Mouse (Mus musculus) MEL (cell line): ENCODE results near the gene Cables2. TPM values are rescaled to one million over a fixed set of nuclear protein-coding genes. Genes with fewer than 3 reads are reported as not detected.

ENCODE experiments used
- DNase-seq: peaks from one replicate; pipeline ENCODE4 v3.0.0; 2011; ENCODE audit warnings: low read depth, low spot score
- H3K27ac ChIP-seq: 2 replicates; pipeline ENCODE4 v1.5.1; 2012; ENCODE audit warnings: low read depth, mild to moderate bottlenecking, control low read depth, low read length, moderate library complexity; ENCODE audit not compliant: control insufficient read depth
- H3K27me3 ChIP-seq, 2 experiments: fragments of 150-350 bp in 1 of 2; sonication (generic) in 1 of 2; 2 replicates each; pipeline ENCODE4 v1.6.1; 2012; ENCODE audit warnings: low read length in 2 of 2, mild to moderate bottlenecking in 2 of 2, improper control_type of control experiment in 1 of 2, moderate library complexity in 1 of 2; ENCODE audit not compliant: insufficient read depth in 2 of 2, control insufficient read depth in 1 of 2
- H3K36me3 ChIP-seq, 2 experiments: 2 replicates each; pipeline ENCODE4 v1.6.1; 2012 to 2014; ENCODE audit warnings: low read length in 2 of 2, improper control_type of control experiment in 1 of 2, inconsistent platforms in 1 of 2, mild to moderate bottlenecking in 1 of 2; ENCODE audit not compliant: insufficient read depth in 2 of 2, control insufficient read depth in 1 of 2
- H3K4me1 ChIP-seq, 2 experiments: fragments of 150-350 bp in 1 of 2; sonication (generic) in 1 of 2; 2 replicates each; pipeline ENCODE4 v1.6.1; 2012; ENCODE audit warnings: low read length in 2 of 2, improper control_type of control experiment in 1 of 2, mild to moderate bottlenecking in 1 of 2; ENCODE audit not compliant: insufficient read depth in 2 of 2, control insufficient read depth in 1 of 2
- H3K4me3 ChIP-seq, 2 experiments: fragments of 150-350 bp in 1 of 2; sonication (generic) in 1 of 2; 2 replicates each; pipeline ENCODE4 v1.5.1; 2012; ENCODE audit warnings: low read depth in 2 of 2, low read length in 2 of 2, mild to moderate bottlenecking in 2 of 2, moderate library complexity in 2 of 2, control low read depth in 1 of 2, improper control_type of control experiment in 1 of 2; ENCODE audit not compliant: control insufficient read depth in 1 of 2, insufficient read depth in 1 of 2
- H3K79me2 ChIP-seq: 2 replicates; pipeline ENCODE4 v1.6.1; 2012; ENCODE audit warnings: mild to moderate bottlenecking, low read length, moderate library complexity; ENCODE audit not compliant: control insufficient read depth, poor library complexity, insufficient read depth
- H3K9ac ChIP-seq: 2 replicates; pipeline ENCODE4 v1.6.1; 2012; ENCODE audit warnings: low read depth, mild to moderate bottlenecking, control low read depth, low read length, moderate library complexity; ENCODE audit not compliant: control insufficient read depth, poor library complexity, severe bottlenecking
- H3K9me3 ChIP-seq: fragments of 150-350 bp; sonication (generic); replicated peaks from 2 replicates; pipeline ENCODE4 v1.6.1; 2012; ENCODE audit warnings: mild to moderate bottlenecking, low read length, improper control_type of control experiment, moderate library complexity; ENCODE audit not compliant: insufficient read depth
- BHLHE40 ChIP-seq: IDR thresholded peaks from 2 replicates; pipeline ENCODE4 v1.6.1; 2012; ENCODE audit warnings: low read depth, mild to moderate bottlenecking, inconsistent platforms, low read length, improper control_type of control experiment, borderline replicate concordance
- CHD2 ChIP-seq: IDR thresholded peaks from 2 replicates; pipeline ENCODE4 v1.6.1; 2011; ENCODE audit warnings: low read length, improper control_type of control experiment
- CTCF ChIP-seq, 3 experiments: IDR thresholded peaks in 2 of 3; conservative IDR thresholded peaks in 1 of 3; 2 replicates each; pipeline ENCODE4 v1.5.1; 2011 to 2012; ENCODE audit warnings: low read length in 3 of 3, low read depth in 2 of 3, mild to moderate bottlenecking in 2 of 3, improper control_type of control experiment in 1 of 3, inconsistent platforms in 1 of 3, mixed read lengths in 1 of 3, moderate library complexity in 1 of 3; ENCODE audit not compliant: control insufficient read depth in 1 of 3, insufficient read depth in 1 of 3, poor library complexity in 1 of 3, severe bottlenecking in 1 of 3
- ELF1 ChIP-seq: IDR thresholded peaks from 2 replicates; pipeline ENCODE4 v1.6.1; 2014; ENCODE audit warnings: low read depth, mild to moderate bottlenecking, inconsistent platforms, low read length, improper control_type of control experiment, moderate library complexity
- EP300 ChIP-seq, 2 experiments: IDR thresholded peaks; 2 replicates each; pipeline ENCODE4 v1.6.1; 2011; ENCODE audit warnings: improper control_type of control experiment in 2 of 2, low read length in 2 of 2, low read depth in 1 of 2, mild to moderate bottlenecking in 1 of 2
- GATA1 ChIP-seq: IDR thresholded peaks from 2 replicates; pipeline ENCODE4 v1.6.1; 2011; ENCODE audit warnings: low read depth, low read length, improper control_type of control experiment
- KAT2A ChIP-seq: conservative IDR thresholded peaks from 2 replicates; pipeline ENCODE4 v1.6.1; 2012; ENCODE audit warnings: low read depth, low read length, improper control_type of control experiment, inconsistent platforms
- MAFK ChIP-seq: IDR thresholded peaks from 2 replicates; pipeline ENCODE4 v1.6.1; 2011; ENCODE audit warnings: low read depth, mild to moderate bottlenecking, low read length, improper control_type of control experiment, borderline replicate concordance
- MAZ ChIP-seq: IDR thresholded peaks from 2 replicates; pipeline ENCODE4 v1.6.1; 2012; ENCODE audit warnings: low read depth, mild to moderate bottlenecking, inconsistent platforms, low read length, improper control_type of control experiment
- MXI1 ChIP-seq: IDR thresholded peaks from 2 replicates; pipeline ENCODE4 v1.6.1; 2011; ENCODE audit warnings: mild to moderate bottlenecking, low read depth, low read length, improper control_type of control experiment
- NELFE ChIP-seq: IDR thresholded peaks from 2 replicates; pipeline ENCODE4 v1.6.1; 2011; ENCODE audit warnings: low read depth, low read length, improper control_type of control experiment
- NRF1 ChIP-seq: IDR thresholded peaks from 2 replicates; pipeline ENCODE4 v1.6.1; 2014; ENCODE audit warnings: low read depth, mild to moderate bottlenecking, inconsistent platforms, low read length, improper control_type of control experiment, moderate library complexity; ENCODE audit not compliant: poor library complexity, insufficient read depth, severe bottlenecking
- POLR2A ChIP-seq, 2 experiments: IDR thresholded peaks; 2 replicates each; pipeline ENCODE4 v1.6.1; 2011 to 2012; ENCODE audit warnings: low read length in 2 of 2, mild to moderate bottlenecking in 2 of 2, control low read depth in 1 of 2, improper control_type of control experiment in 1 of 2, low read depth in 1 of 2, moderate library complexity in 1 of 2; ENCODE audit not compliant: control insufficient read depth in 1 of 2, insufficient read depth in 1 of 2, poor library complexity in 1 of 2
- POLR2AphosphoS2 ChIP-seq: IDR thresholded peaks from 2 replicates; pipeline ENCODE4 v1.6.1; 2011; ENCODE audit warnings: low read length, improper control_type of control experiment
- RCOR1 ChIP-seq: IDR thresholded peaks from 2 replicates; pipeline ENCODE4 v1.6.1; 2012; ENCODE audit warnings: low read depth, mild to moderate bottlenecking, inconsistent platforms, low read length, improper control_type of control experiment
- SIN3A ChIP-seq: IDR thresholded peaks from 2 replicates; pipeline ENCODE4 v1.6.1; 2012; ENCODE audit warnings: low read length, improper control_type of control experiment, inconsistent platforms
- SMC3 ChIP-seq: IDR thresholded peaks from 2 replicates; pipeline ENCODE4 v1.6.1; 2011; ENCODE audit warnings: low read depth, low read length, improper control_type of control experiment
- TBP ChIP-seq: IDR thresholded peaks from 2 replicates; pipeline ENCODE4 v1.8.0; 2011; ENCODE audit warnings: low read depth, low read length, improper control_type of control experiment
- ZNF384 ChIP-seq: IDR thresholded peaks from 2 replicates; pipeline ENCODE4 v1.6.1; 2012; ENCODE audit warnings: low read depth, mild to moderate bottlenecking, inconsistent platforms, low read length, improper control_type of control experiment
- polyA plus RNA-seq, 2 experiments: library from polyadenylated mRNA; stranded (reverse) in 1 of 2; unstranded in 1 of 2; fragments of >175 nt in 1 of 2; fragments of >200 nt in 1 of 2; gene quantifications; 2 replicates each; pipeline versions ENCODE4 v1.2.1 to v1.2.4; 2012; ENCODE audit warnings: low replicate concordance in 2 of 2, low read depth in 1 of 2; ENCODE audit not compliant: insufficient read length in 2 of 2, insufficient read depth in 1 of 2, missing spikeins in 1 of 2
- total RNA-seq: library from RNA; depleted of rRNA; stranded (reverse); fragments of 300-350 nt; gene quantifications from 2 replicates; pipeline ENCODE4 v1.2.3, GENCODE M21; 2012; rRNA removed

The Cables2 gene
- 9.3 and 10.7 TPM in 2 replicates for total RNA-seq
- 10 to 100 TPM in 1 of 2 experiments, not detected in 1; 16.7 TPM for polyA plus RNA-seq

- Histone ChIP-seq H3K79me2 (peaks cover 8% of the 10 kb centered on the region), H3K27ac (peak within 1 kb of the TSS; percentile 18; the same call in 1 of the 2 replicates), H3K4me1 (peaks cover 6 to 21% of the 10 kb centered on the region in 2 experiments), H3K4me3 (peak within 1 kb of the TSS; percentile 69 to 93), H3K36me3 (peaks cover 0 to 3% of the 10 kb centered on the region in 2 experiments; a peak in 1 of 4 replicates), H3K9me3 (no peaks in the 10 kb centered on the region), H3K27me3 (no peaks in the 10 kb centered on the region), H3K9ac (peak within 1 kb of the TSS; percentile 88)
- DNase-seq: peak; percentile 99
- TF ChIP-seq MXI1: peak; percentile 33; the same call in 1 of the 2 replicates
- peak; percentile 69 for TF ChIP-seq NRF1
- TF ChIP-seq ELF1: no peak; the same call in 1 of the 2 replicates
- TF ChIP-seq POLR2AphosphoS2: no peak
- TF ChIP-seq POLR2A (IDR thresholded peaks at IDR 0.05; ENCODE audit: control insufficient read depth in 1 of 2, insufficient read depth in 1 of 2, low read depth in 1 of 2, low read length in 2 of 2, poor library complexity in 1 of 2): peak in 1 of 2 experiments; percentile 40; a peak in 1 of 4 replicates
- no peak for TF ChIP-seq BHLHE40
- TF ChIP-seq SIN3A: peak; percentile 52
- TF ChIP-seq ZNF384: no peak
- peak; percentile 64 for TF ChIP-seq RCOR1
- TF ChIP-seq NELFE: peak; percentile 34
- 0 out of 2 replicates have a peak, but pooled peaks have one; percentile 52 for TF ChIP-seq MAZ
- TF ChIP-seq CTCF (IDR thresholded peaks at IDR 0.05 in 2 of 3, conservative IDR thresholded peaks at IDR 0.05 in 1 of 3; ENCODE audit: control insufficient read depth in 1 of 3, insufficient read depth in 1 of 3, low read depth in 2 of 3, low read length in 3 of 3, poor library complexity in 1 of 3, severe bottlenecking in 1 of 3): 0 out of 6 replicates have a peak, but pooled peaks of 1 of the 3 experiments have one; percentile 16
- TF ChIP-seq EP300 (IDR thresholded peaks at IDR 0.05; ENCODE audit: low read depth in 1 of 2, low read length in 2 of 2): peak in 1 of 2 experiments; percentile 97; a peak in 2 of 4 replicates
- TF ChIP-seq SMC3: no peak
- TF ChIP-seq CHD2: peak; percentile 58
- no peak for TF ChIP-seq MAFK
- no peak for TF ChIP-seq TBP
- TF ChIP-seq GATA1: peak; percentile 84
- TF ChIP-seq KAT2A: no peak
Observed at GRCm38 (mm10) chr2:180273394-180274244, at the start of gene Cables2. Cables2 (minus strand) TSS chr2:180273496.
